Mouse (Mus musculus) neutrophil, adult 5-6 weeks (primary cell): ENCODE measurements around the gene Cd300lf. TPM values are rescaled to one million over a fixed set of nuclear protein-coding genes. Genes with fewer than 3 reads are reported as not detected.

Source experiments
- ATAC-seq: fragments of 151-379, 151-347 bp; 2 replicates; pipeline ENCODE4 v1.8.0; 2017; ENCODE audit warnings: mild to moderate bottlenecking, moderate TSS enrichment; ENCODE audit not compliant: insufficient number of reproducible peaks, poor library complexity, low FRiP score, severe bottlenecking; ENCODE audit errors: extremely low read depth
- total RNA-seq: library from RNA; stranded (forward); fragments of 200-1000 nt; gene quantifications from 2 replicates; pipeline ENCODE4 v1.2.3, GENCODE M21; 2017

Cd300lf gene
- total RNA-seq, 1 experiment from 2014 or later, result 393 TPM

- ATAC-seq, result no peak
These were observed 28.4 kb upstream of the Cd300lf start for GRCm38 (mm10) chr11:115162205-115162601.

GRCm38 (mm10) chr11:115161578-115162204 is 27.9 kb upstream of the Cd300lf start:
- no peak for ATAC-seq

GRCm38 (mm10) chr11:115160883-115161577 is 27.2 kb upstream of the Cd300lf start:
- ATAC-seq, result peak; percentile 19; the same call in 1 of the 2 replicates

GRCm38 (mm10) chr11:115160016-115160797 is 26.4 kb upstream of the Cd300lf start:
- no peak for ATAC-seq

GRCm38 (mm10) chr11:115157933-115158719 is 24.3 kb upstream of the Cd300lf start:
- no peak for ATAC-seq

- ATAC-seq, result no peak
These were observed 21.4 kb upstream of the Cd300lf start for GRCm38 (mm10) chr11:115155053-115155634.

GRCm38 (mm10) chr11:115153699-115154292 is 20.0 kb upstream of the Cd300lf start:
- peak; percentile 83 for ATAC-seq

- ATAC-seq, result no peak
These were observed 19.3 kb upstream of the Cd300lf start for GRCm38 (mm10) chr11:115153088-115153487.

GRCm38 (mm10) chr11:115151755-115152429 is 18.1 kb upstream of the Cd300lf start:
- ATAC-seq, result no peak

- ATAC-seq, result no peak
These were observed 17.0 kb upstream of the Cd300lf start for GRCm38 (mm10) chr11:115150741-115151254.

- ATAC-seq, result no peak
These were observed 14.0 kb upstream of the Cd300lf start for GRCm38 (mm10) chr11:115147813-115148212.

GRCm38 (mm10) chr11:115141970-115142369 is 8.2 kb upstream of the Cd300lf start:
- no peak for ATAC-seq

- ATAC-seq, result peak; percentile 90
These were observed 4.9 kb upstream of the Cd300lf start for GRCm38 (mm10) chr11:115138597-115139262.

- ATAC-seq, result no peak
These were observed 1.9 kb downstream of the Cd300lf start for GRCm38 (mm10) chr11:115131768-115132381.

GRCm38 (mm10) chr11:115129508-115130126 is 4.2 kb downstream of the Cd300lf start:
- no peak for ATAC-seq

- ATAC-seq, result no peak
These were observed 5.3 kb downstream of the Cd300lf start for GRCm38 (mm10) chr11:115128483-115128882.
